ENCODE assay signal across 8 mouse cellular contexts in the genomic region with DNA sequence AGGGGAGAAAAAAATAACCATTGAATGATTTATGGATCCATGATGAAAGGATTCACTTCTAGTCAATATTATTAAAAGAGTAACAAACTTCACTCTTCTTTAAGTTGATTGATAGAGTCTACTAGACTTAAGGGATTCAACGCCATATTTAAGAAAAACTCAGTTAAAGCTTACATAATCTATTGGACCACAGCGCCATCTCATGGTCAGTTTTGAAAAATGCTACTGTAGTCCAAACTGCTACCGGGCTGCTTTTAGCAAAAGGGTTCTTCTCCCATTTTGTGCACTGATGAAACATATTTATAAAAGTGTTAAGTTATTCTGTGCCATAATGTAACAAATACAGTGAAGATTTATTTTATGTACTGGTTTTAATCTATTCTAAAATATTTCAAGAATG. TPM values are rescaled to one million over a fixed set of nuclear protein-coding genes. Genes with fewer than 3 reads are reported as not detected.
DNase-seq lines count a peak whose midpoint lies in the region; ATAC-seq lines count a peak whose summit lies in the region.

No protein-coding gene starts in this region.

- no peaks in the 10 kb centered on the region for H3K27me3 ChIP-seq in midbrain, embryonic 15.5 days (replicated peaks)
- H3K27me3 ChIP-seq in midbrain, embryonic 10.5 days (ENCODE audit: low read depth, poor library complexity, severe bottlenecking): no peaks in the 10 kb centered on the region
- no peaks in the 10 kb centered on the region for H3K27me3 ChIP-seq in forebrain, embryonic 10.5 days (ENCODE audit: poor library complexity, severe bottlenecking)

- ATAC-seq in midbrain, embryonic 15.5 days (replicated peaks): 0 out of 2 replicates have a peak, but pooled peaks have one; percentile 33

- no peaks in the 10 kb centered on the region for H3K9me3 ChIP-seq in midbrain, embryonic 15.5 days
- H3K9me3 ChIP-seq in midbrain, embryonic 10.5 days (replicated peaks): no peaks in the 10 kb centered on the region
- H3K9me3 ChIP-seq in forebrain, embryonic 10.5 days: no peaks in the 10 kb centered on the region

- 25% methylated on average over 3 of the region's 3 CpGs for WGBS in midbrain, embryonic 15.5 days
- WGBS in midbrain, embryonic 10.5 days: 32% methylated on average over 3 of the region's 3 CpGs
- 35% methylated on average over 3 of the region's 3 CpGs for WGBS in forebrain, embryonic 10.5 days

- no peak overlapping the region for H3K4me2 ChIP-seq in midbrain, embryonic 15.5 days

- no peaks in the 10 kb centered on the region for H3K36me3 ChIP-seq in midbrain, embryonic 15.5 days (replicated peaks)
- no peaks in the 10 kb centered on the region for H3K36me3 ChIP-seq in midbrain, embryonic 10.5 days
- H3K36me3 ChIP-seq in forebrain, embryonic 10.5 days (replicated peaks): no peaks in the 10 kb centered on the region

- H3K4me3 ChIP-seq in midbrain, embryonic 15.5 days: no peak overlapping the region
- H3K4me3 ChIP-seq in midbrain, embryonic 10.5 days: no peak overlapping the region
- H3K4me3 ChIP-seq in forebrain, embryonic 10.5 days: no peak overlapping the region

- H3K27ac ChIP-seq in midbrain, embryonic 15.5 days: no peak overlapping the region
- no peak overlapping the region for H3K27ac ChIP-seq in midbrain, embryonic 10.5 days (replicated peaks)
- no peak overlapping the region for H3K27ac ChIP-seq in forebrain, embryonic 10.5 days

- peak; percentile 14 for DNase-seq in gastrocnemius, adult 18-20 months (ENCODE audit: low spot score)
- no peak for DNase-seq in gastrocnemius, postnatal 25 days
- DNase-seq in midbrain, embryonic 10.5 days (ENCODE audit: low spot score): no peak
- peak; percentile 80 for DNase-seq in c-Kit-positive CD71-positive TER-119-negative erythroid progenitor cells, embryonic 14.5 days (ENCODE audit: low read depth)
- DNase-seq in kidney, postnatal 36 days: peak; percentile 19 to 57
- DNase-seq in naive thymus-derived CD4-positive, alpha-beta T cell, adult 2 months (ENCODE audit: low read depth): peak; percentile 59
- no peak for DNase-seq in forebrain, embryonic 10.5 days (ENCODE audit: extremely low spot score, low spot score)

- no peaks in the 10 kb centered on the region for H3K4me1 ChIP-seq in midbrain, embryonic 15.5 days
- H3K4me1 ChIP-seq in midbrain, embryonic 10.5 days: no peaks in the 10 kb centered on the region
- H3K4me1 ChIP-seq in forebrain, embryonic 10.5 days: no peaks in the 10 kb centered on the region

- H3K9ac ChIP-seq in midbrain, embryonic 15.5 days: no peak overlapping the region

RNA-seq across cellular contexts. Expression of a gene that starts 23.0 kb away (rescaled TPM):
- 10 to 100 TPM; 65.0 to 66.1 TPM for total RNA-seq in gastrocnemius, adult 18-20 months (2021)
- total RNA-seq in gastrocnemius, postnatal 25 days (2021): 10 to 100 TPM; 66.1 to 83.7 TPM
- 198 and 201 TPM in 2 replicates for polyA plus RNA-seq in midbrain, embryonic 15.5 days (2015; fragmentation: Nextera tagmentation; extraction: Ambion mirVana)
- 350 and 355 TPM in 2 replicates for polyA plus RNA-seq in midbrain, embryonic 10.5 days (2016; fragmentation: Nextera tagmentation; extraction: Ambion mirVana)
- polyA plus RNA-seq in forebrain, embryonic 10.5 days (2016; fragmentation: Nextera tagmentation; extraction: Ambion mirVana): 318 and 332 TPM in 2 replicates

Comparison
In these comparisons a context has a peak if more than half of its experiments do, and no peak if none do; other contexts are left out.
1. DNase-seq: peak in gastrocnemius, adult 18-20 months (single experiment), c-Kit-positive CD71-positive TER-119-negative erythroid progenitor cells, embryonic 14.5 days (single experiment), kidney, postnatal 36 days (2 of 2) and naive thymus-derived CD4-positive, alpha-beta T cell, adult 2 months (single experiment); none in gastrocnemius, postnatal 25 days (single experiment), midbrain, embryonic 10.5 days (single experiment) and forebrain, embryonic 10.5 days (single experiment).